Mouse (Mus musculus): ENCODE results near the gene Nfatc3.
A peak's percentile ranks its signal among the peaks of the same experiment; 100 is the strongest.
"Not testable (repeated sequence)": the region's sequence is repeated elsewhere in the genome, so short reads cannot be mapped to it uniquely, and the experiment has no call there.

Nfatc3 gene

GRCm38 (mm10) chr8:106058731-106059612 lies at the start of gene Nfatc3:
TSS of gene Nfatc3 (plus strand) at chr8:106058840.
- peak; percentile 85 to 93 for DNase-seq (ENCODE audit: low spot score in 2 of 2)

DNA sequence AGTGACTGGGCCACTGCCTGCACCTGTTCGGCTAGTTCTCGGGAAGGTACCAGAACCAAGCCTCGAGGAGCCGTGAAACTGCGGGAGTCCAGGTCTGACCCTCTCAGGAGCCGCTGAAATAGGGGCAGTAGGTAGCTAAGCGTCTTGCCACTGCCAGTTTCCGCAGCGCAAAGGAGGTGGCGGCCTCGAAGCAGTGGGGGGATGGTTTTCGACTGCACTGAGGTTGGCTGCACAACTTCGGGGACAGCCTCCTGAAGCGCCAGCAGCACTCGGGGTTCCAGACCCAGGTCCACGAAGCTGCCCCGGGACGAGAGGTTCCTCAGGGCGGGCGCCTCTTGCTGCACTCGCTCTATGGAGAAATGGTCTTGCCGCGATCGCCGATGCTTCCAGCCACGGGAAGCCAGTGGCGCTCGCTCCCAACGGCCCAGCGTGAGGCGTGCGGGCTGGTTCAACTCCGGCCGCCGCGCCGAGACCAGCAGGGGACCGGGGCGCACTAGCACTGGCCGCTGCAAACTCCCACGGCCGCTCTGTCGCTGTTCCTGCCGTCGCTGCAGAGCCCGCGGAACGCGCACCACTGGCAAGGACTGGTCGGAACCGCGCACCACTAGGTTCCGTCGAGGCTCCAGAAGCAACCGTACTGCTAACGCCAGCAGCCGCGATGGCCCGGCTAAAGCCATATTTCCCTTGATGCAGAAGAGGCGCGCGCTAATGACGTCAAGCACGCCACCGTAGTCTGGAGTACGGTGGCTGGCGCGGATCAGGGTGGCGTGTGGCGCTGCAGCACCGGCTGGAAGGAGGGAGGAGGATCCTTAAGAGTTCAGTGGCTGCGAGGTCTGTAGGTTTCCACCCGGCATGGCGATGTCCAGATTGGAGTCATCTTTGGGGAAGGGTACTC lies 47.6 kb upstream of the Nfatc3 start:
- peak; percentile 81 to 92 for DNase-seq (ENCODE audit: low spot score in 2 of 2)

GRCm38 (mm10) chr8:106011643-106011986 lies 47.0 kb upstream of the Nfatc3 start, which contains the start of gene Ddx28:
TSS of gene Ddx28 (minus strand) at chr8:106011882.
- DNase-seq (ENCODE audit: low spot score in 2 of 2), result no peak

- DNase-seq (ENCODE audit: low spot score in 2 of 2), result not testable (repeated sequence)
These were observed 46.4 kb upstream of the Nfatc3 start for GRCm38 (mm10) chr8:106012203-106012602.

- no peak for DNase-seq (ENCODE audit: low spot score in 2 of 2)
These were observed 42.4 kb upstream of the Nfatc3 start for GRCm38 (mm10) chr8:106016284-106016683.

- no peak for DNase-seq (ENCODE audit: low spot score in 2 of 2)
These were observed 41.5 kb upstream of the Nfatc3 start for GRCm38 (mm10) chr8:106017130-106017529.

- no peak for DNase-seq (ENCODE audit: low spot score in 2 of 2)
These were observed 40.6 kb upstream of the Nfatc3 start for GRCm38 (mm10) chr8:106018039-106018438.

DNA sequence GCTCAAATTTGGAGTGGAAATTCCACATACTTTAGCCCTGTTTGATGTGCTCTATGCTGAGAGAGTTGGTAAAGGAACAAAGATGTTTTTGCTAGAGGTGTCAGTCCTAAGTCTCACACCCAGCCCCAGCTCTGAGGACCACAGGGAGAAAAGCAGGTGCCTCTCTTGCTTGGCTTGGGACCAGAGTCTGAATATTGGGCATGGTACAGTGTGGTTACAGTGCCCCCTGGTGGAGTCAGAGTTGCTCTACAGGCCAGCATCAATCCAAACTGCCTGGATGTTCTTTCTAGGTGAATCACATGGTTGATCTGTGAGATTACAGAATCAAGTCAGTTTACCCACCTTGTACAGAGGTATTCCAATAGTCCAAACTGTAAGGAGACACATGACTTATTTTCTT lies 36.2 kb upstream of the Nfatc3 start:
- DNase-seq (ENCODE audit: low spot score in 2 of 2), result peak; percentile 46 to 77

- DNase-seq (ENCODE audit: low spot score in 2 of 2), result no peak
These were observed 19.9 kb upstream of the Nfatc3 start for GRCm38 (mm10) chr8:106038721-106039120.

DNA sequence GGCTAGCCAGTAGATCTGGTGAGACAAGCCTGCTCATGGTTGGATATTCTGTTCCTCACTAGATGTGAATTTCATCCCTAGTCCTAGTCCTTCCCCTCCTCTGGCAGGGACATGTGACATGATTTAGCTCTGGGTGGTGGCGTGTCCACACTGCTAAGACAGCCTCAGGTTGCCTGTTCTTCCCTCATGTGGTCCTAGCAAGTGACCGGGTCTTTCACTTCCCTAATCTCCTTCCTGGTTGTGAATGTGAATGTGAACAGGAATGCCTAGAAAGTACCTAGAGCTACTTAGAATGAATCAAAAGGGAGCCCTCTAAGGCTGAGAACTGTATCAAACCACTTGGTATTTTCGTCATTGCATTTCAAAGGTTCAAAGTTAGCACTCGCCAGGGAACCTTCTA lies 19.0 kb upstream of the Nfatc3 start:
- no peak for DNase-seq (ENCODE audit: low spot score in 2 of 2)

DNA sequence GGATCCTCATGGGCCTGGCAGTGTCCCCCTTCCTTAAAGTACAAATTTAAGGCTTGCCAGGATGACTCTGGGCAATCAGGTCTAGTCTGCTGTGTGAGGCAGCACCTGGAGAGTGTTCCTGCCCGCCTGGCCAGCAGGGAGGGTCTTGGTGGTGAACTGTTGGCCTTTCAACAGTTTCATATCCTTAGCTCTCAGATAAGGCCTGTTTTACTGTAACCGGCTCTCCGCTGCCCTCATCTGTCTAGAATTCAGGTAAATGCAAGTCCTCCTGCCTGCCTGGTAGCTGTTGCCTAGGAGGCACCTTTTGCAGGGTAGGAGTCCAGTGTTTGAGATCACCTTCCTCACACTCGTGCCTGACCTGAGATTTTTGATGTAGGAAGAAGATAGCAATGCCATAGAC lies 18.4 kb upstream of the Nfatc3 start:
- no peak for DNase-seq (ENCODE audit: low spot score in 2 of 2)

GRCm38 (mm10) chr8:106043055-106043454 lies 15.6 kb upstream of the Nfatc3 start:
- DNase-seq (ENCODE audit: low spot score in 2 of 2), result no peak

DNA sequence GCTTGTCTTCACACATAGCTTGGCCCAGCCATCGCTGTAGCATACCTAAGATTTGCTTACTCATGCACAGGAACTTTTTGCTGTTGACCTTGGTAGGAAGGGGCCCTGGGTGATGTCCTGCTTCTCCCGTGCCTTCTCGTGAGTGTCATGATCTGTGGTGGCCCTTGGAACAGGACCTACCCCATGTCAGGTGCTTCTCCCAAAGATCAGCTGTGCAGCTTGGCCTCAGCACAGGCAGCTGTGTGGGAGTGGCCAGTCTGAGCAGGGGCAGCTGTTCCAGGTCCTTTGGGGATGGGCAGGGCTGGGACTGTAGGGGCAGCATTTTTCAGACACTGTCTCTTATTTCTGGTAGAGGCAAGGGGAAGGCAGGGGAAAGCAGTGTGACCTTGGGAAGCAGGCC lies 14.5 kb upstream of the Nfatc3 start:
- DNase-seq (ENCODE audit: low spot score in 2 of 2), result no peak

DNA sequence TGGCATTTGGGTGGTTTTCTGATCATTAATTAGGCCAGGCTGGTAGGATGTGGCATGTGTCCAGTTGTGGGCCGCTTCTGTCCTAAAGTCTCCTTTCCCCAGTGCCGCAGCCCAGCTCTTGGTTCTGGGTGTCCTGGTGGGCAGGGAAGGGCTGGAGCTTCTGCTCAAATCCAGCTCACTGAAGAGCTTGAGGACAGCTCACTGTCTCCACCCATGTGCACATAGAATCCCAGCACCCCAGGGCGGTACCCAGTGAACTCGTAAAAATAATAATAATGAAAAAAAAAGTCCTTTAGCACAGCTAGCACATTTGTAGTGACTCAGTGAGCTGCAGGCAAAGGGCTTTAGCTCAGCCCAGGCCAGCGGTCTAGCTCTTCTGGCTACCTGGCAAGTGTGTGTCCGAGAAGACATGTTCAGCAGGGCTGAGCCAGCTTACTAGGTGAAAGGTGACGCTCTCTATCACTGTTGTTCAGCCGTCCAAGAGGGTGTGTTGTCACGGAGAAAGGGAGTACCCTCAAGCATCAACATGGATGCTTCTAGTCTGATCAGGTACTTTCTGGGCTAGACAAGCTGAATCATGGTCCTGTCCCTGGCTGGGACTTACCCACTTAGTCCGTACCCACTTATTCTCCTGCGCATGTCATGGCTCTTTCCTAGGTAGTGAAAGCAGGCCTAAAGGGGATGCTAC lies 11.6 kb upstream of the Nfatc3 start:
- DNase-seq (ENCODE audit: low spot score in 2 of 2), result no peak

DNA sequence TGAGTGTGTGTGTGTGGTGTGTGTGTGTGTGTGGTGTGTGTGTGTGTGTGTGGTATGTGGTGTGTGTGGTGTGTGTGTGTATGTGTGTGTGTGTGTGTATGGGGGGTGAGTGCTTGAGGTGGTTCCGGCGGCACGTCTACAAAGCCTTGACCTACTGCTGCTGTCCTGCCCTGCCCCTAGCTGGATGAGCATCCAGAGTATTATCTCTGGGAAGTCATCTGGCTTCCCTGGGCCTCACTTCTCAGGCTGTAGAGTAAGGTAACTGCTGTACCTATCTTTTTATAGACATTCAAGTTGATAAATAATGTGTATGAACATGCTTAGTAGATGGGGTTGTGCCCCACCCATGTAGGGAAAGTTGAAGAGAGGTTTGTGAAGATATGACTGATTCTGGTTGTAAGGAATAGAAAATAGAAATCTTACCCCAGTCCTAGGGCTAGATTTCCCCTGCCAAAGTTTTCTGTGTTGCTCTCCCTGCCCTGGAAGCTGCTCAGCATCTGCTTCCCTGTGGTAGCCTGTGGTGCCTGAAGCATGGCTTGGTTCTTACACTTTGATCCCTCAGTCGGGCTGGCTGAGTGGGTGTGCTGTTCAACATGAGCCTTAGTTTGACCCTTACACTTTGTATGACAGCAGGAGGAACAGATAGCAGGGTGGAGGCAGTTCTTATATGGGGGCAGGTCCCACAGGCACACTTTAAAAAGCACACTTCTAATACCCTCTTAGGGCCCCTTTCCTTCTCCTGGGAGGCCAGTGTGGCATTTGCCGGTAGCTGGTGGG lies 10.6 kb upstream of the Nfatc3 start:
- DNase-seq (ENCODE audit: low spot score in 2 of 2), result no peak

- DNase-seq (ENCODE audit: low spot score in 2 of 2), result no peak
These were observed 8.8 kb upstream of the Nfatc3 start for GRCm38 (mm10) chr8:106049840-106050239.

DNA sequence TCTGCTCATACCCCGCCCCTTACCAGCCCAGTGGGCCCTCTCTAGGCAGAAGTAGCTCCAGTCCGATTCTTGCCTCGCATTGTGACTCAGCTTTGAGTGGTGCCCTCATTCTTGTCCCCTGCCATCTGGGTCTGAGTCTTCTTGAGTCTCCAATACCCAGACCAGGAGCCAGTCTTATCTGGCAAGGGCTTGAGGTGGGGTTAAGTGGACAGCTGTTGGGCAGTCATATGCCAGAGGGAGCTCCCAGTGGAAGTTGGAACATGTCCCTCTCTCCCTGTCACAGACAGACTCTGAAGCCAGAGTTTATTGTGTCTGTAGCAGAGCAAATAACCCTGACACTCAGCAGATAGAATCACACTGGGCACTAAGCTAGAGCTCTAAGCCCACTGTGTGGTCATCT lies 7.6 kb upstream of the Nfatc3 start:
- DNase-seq (ENCODE audit: low spot score in 2 of 2), result no peak

DNA sequence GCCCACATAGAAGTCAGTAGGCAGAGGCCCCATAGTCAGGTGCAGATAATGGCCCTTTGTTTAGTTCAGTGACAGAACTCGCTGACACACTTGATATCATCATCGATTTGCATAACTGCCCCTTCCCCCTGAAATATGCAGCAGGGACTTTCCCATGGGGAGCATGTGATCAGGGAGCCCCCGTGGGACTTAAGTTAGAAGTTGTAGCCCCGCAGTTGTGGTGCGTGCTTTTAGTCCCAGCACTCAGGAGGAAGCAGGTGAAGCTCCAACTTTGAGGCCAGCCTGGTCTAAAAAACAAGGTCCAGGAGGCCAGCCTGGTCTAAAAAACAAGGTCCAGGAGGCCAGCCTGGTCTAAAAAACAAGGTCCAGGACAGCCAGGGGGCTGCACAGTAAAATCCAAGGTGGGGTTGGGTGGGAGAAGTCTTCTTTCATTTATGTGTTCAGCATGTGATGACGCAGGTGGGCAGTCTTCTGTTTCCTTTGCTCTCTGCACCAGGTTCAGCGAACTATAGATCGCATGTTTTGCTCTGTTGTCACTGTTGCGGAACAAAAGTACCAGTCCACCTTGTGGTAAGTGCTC lies 6.0 kb upstream of the Nfatc3 start:
- no peak for DNase-seq (ENCODE audit: low spot score in 2 of 2)

DNA sequence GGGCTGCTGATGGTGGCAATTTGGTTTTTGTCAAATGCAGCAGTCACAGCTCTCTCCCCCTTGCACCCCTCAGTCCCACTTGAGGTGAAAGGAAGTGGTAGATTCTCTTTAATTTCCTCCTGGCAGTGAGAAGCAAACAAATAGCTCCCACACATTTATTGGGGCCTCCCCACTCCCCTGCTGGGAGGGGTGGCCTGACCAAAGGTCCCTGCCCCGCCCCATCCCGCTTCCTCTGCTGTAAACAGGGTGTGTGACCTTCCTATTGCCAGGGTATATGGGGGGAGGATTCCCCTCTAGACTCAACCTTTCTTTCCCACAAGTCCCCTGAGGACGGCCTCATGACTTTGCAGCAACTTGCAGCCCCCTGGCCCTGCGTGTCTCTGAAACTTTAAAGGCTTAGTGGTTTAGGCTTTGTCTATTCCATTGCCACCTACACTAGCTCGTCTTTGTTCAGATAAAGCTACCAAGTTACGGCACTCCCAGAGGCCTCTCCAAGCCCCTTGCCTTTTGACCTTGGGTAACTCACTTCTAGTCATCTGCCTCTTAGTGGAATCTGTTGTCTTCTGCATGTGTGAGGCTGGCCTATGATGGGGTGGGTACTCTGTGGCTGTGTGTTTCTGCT lies 4.3 kb upstream of the Nfatc3 start:
- DNase-seq (ENCODE audit: low spot score in 2 of 2), result no peak

- peak in 1 of 2 experiments; percentile 40 for DNase-seq (ENCODE audit: low spot score in 2 of 2)
These were observed 3.6 kb upstream of the Nfatc3 start for GRCm38 (mm10) chr8:106055038-106055437.
